ENCODE assay signal across 8 mouse cellular contexts in the genomic region with DNA sequence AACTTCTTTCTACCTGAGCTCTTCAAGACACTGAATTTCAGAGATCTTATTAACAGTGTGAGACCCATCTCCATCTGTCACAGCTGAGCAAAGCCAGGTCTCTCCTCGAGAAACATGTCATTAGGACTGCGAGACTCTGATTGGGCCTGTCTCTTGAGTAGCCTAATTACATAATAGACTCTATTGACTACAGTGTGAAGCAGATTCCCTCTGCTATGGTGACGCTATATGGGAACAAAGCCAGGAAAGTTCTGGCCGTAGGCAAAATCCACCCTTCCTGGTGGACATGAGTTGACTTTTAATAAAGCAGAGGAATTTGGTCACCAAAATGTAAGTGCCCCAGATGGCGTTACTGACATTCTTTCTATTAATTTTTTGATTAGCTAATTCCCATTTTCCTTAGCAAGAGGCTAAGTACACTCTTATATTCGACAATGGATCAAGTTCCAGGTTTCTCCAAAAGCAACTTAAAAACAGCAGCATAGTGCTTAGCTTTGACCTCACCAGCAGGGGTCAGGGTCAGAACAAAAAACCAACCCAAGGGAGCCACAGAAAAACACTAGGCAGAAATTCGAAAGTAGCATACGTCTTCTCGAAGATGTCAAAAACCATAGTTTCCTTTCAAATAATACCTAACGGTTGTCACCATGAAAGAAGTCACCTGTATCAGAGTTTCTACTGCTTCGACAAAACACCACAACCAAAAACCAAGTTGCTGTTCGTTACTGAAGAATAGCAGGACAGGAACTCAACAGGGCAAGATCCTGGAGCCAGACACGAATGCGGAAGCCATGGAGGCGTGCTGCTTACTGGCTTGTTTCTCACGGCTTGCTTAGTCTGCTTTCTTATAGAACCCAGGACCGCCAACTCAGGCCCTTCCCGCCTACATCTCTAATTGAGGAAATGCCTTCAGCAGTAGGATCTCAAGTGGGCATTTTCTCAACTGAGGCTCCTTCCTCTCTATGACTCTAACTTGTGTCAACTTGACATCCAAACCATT.
DNase-seq lines count a peak whose midpoint lies in the region; ATAC-seq and TF ChIP-seq lines count a peak whose summit lies in the region.

No protein-coding gene starts in this region.

- no peaks in the 10 kb centered on the region for H3K36me3 ChIP-seq in liver, adult 2 months (ENCODE audit: control insufficient read depth, insufficient read depth, low read length)
- no peaks in the 10 kb centered on the region for H3K36me3 ChIP-seq in liver, embryonic 11.5 days (ENCODE audit: control insufficient read depth, insufficient read depth, low read length)

- TF ChIP-seq POLR2A in liver, adult 2 months (IDR thresholded peaks at IDR 0.05; ENCODE audit: extremely low read depth, insufficient read depth, low read length), result no peak

- peak overlapping the region; percentile 3; the same call in 1 of the 2 replicates for H3K27ac ChIP-seq in liver, adult 2 months (replicated peaks; ENCODE audit: insufficient read depth, low read depth, low read length)
- H3K27ac ChIP-seq in liver, embryonic 11.5 days (ENCODE audit: low read depth, low read length), result no peak overlapping the region

- no peak overlapping the region for H3K9ac ChIP-seq in liver, adult 2 months (ENCODE audit: low read depth, low read length)
- no peak overlapping the region for H3K9ac ChIP-seq in liver, embryonic 11.5 days (ENCODE audit: low read depth, low read length)

- H3K4me2 ChIP-seq in liver, embryonic 11.5 days, result no peak overlapping the region

- no peaks in the 10 kb centered on the region for H3K79me2 ChIP-seq in liver, adult 2 months (ENCODE audit: control insufficient read depth, insufficient read depth, low read length)

- H3K27me3 ChIP-seq in liver, adult 2 months (ENCODE audit: control insufficient read depth, insufficient read depth, low read length), result no peaks in the 10 kb centered on the region
- no peaks in the 10 kb centered on the region for H3K27me3 ChIP-seq in liver, embryonic 11.5 days (replicated peaks; ENCODE audit: control insufficient read depth, insufficient read depth, low read length)

- DNase-seq in liver, adult 2 months (ENCODE audit: extremely low read depth, low read depth, low spot score), result peak; percentile 73
- DNase-seq in liver, embryonic 11.5 days (ENCODE audit: low spot score), result no peak
- peak; percentile 28 for DNase-seq in NIH3T3 (ENCODE audit: low read depth)
- DNase-seq in embryo, embryonic 10.5 days (ENCODE audit: low spot score), result peak; percentile 56
- DNase-seq in gastrocnemius, postnatal 4 days (ENCODE audit: low spot score in 2 of 2), result no peak
- DNase-seq in ovary, adult 18-20 months (ENCODE audit: low spot score), result no peak
- no peak for DNase-seq in thymus, adult 18-20 months

- no peak overlapping the region for H3K4me3 ChIP-seq in liver, adult 2 months (ENCODE audit: insufficient read depth, low read depth, low read length)
- H3K4me3 ChIP-seq in liver, embryonic 11.5 days (ENCODE audit: low read depth, low read length), result no peak overlapping the region

- no peak for ATAC-seq in liver, embryonic 11.5 days (replicated peaks; ENCODE audit: low FRiP score)
- peak; percentile 40; the same call in 1 of the 2 replicates for ATAC-seq in megakaryocyte progenitor cell, adult 5-6 weeks (replicated peaks; ENCODE audit: poor library complexity)

- peaks cover 10% of the 10 kb centered on the region; the same call in 1 of the 2 replicates for H3K4me1 ChIP-seq in liver, adult 2 months (ENCODE audit: control insufficient read depth, insufficient read depth, low read length)
- no peaks in the 10 kb centered on the region for H3K4me1 ChIP-seq in liver, embryonic 11.5 days (replicated peaks; ENCODE audit: control insufficient read depth, insufficient read depth, low read length)

- no peak for TF ChIP-seq CTCF in liver, adult 2 months (IDR thresholded peaks at IDR 0.05; ENCODE audit: low read depth, low read length)

- H3K9me3 ChIP-seq in liver, embryonic 11.5 days (ENCODE audit: control insufficient read depth, low read length), result no peaks in the 10 kb centered on the region

- 54% methylated on average over 18 of the region's 18 CpGs for WGBS in liver, adult 2 months
- 70% methylated on average over 18 of the region's 18 CpGs for WGBS in liver, embryonic 11.5 days

Comparison
In these comparisons a context has a peak if more than half of its experiments do, and no peak if none do; other contexts are left out.
1. DNase-seq: peak in liver, adult 2 months (single experiment), NIH3T3 (single experiment) and embryo, embryonic 10.5 days (single experiment); none in liver, embryonic 11.5 days (single experiment), gastrocnemius, postnatal 4 days (0 of 2), ovary, adult 18-20 months (single experiment) and thymus, adult 18-20 months (0 of 2).